Mouse (Mus musculus) brain, embryonic 14.5 days (tissue): ENCODE data around the gene Ankrd40.

Source experiments
- CTCF ChIP-seq: fragments of 200-500 bp; IDR thresholded peaks from 2 replicates; pipeline ENCODE4 v1.5.1; 2012; ENCODE audit warnings: inconsistent platforms, mild to moderate bottlenecking, moderate library complexity, borderline replicate concordance; ENCODE audit not compliant: insufficient read depth, insufficient read length; ENCODE audit errors: extremely low read depth
- POLR2A ChIP-seq: fragments of 200-500 bp; IDR thresholded peaks from 2 replicates; pipeline ENCODE4 v1.6.1; 2012; ENCODE audit warnings: mild to moderate bottlenecking, inconsistent platforms, borderline replicate concordance; ENCODE audit not compliant: poor library complexity, insufficient read depth, insufficient read length, severe bottlenecking; ENCODE audit errors: extremely low read depth

- TF ChIP-seq POLR2A (no peak), CTCF (no peak)
Measured at GRCm38 (mm10) chr11:94283536-94284099, 44.2 kb upstream of the Ankrd40 start.
